Mouse (Mus musculus) frontal cortex, postnatal 10 days (tissue): ENCODE measurements at regions not wholly inside any gene's neighbourhood (a gene's known extent, or its start where the extent isn't known, plus 50 kb on each side); places are given as distances from the start of the nearest gene placed in this dataset.
"Not testable (repeated sequence)": the region's sequence is repeated elsewhere in the genome, so short reads cannot be mapped to it uniquely, and the experiment has no call there.

Source experiments
- DNase-seq, 2 experiments: peaks; one replicate each; pipeline ENCODE4 v3.0.0; 2022; ENCODE audit warnings: low spot score in 2 of 2, mixed read lengths in 1 of 2

- DNase-seq: no peak
These were observed 60.9 kb upstream of the Gm14496 start for GRCm38 (mm10) chr2:181930037-181930436.

- not testable (repeated sequence) for DNase-seq
These were observed 60.4 kb upstream of the Gm14496 start for GRCm38 (mm10) chr2:181930538-181930937.

GRCm38 (mm10) chr2:181931077-181931815 lies 59.7 kb upstream of the Gm14496 start:
- DNase-seq: peak in 1 of 2 experiments; percentile 14

GRCm38 (mm10) chr2:181931918-181932605 lies 58.9 kb upstream of the Gm14496 start:
- DNase-seq: no peak
